Mouse (Mus musculus) liver, embryonic 14.5 days (tissue): ENCODE data around the gene D10Wsu102e.

Source experiments
- CTCF ChIP-seq: IDR thresholded peaks from 2 replicates; pipeline ENCODE4 v1.5.1; 2016; ENCODE audit warnings: antibody characterized with exemption, low read depth, control low read depth
- EP300 ChIP-seq: IDR thresholded peaks from 2 replicates; pipeline ENCODE4 v1.6.1; 2016; ENCODE audit warnings: antibody characterized with exemption, low read depth

GRCm38 (mm10) chr10:83359956-83360355, at the start of gene D10Wsu102e:
- no peak for TF ChIP-seq EP300
- TF ChIP-seq CTCF = no peak
